Mouse (Mus musculus) heart, postnatal 0 days (tissue): Measurements from ENCODE around the gene Rabepk.

Experiments used
- CTCF ChIP-seq: IDR thresholded peaks from 2 replicates; pipeline ENCODE4 v1.5.1; 2016; ENCODE audit warnings: antibody characterized with exemption, control low read depth, low read depth
- EP300 ChIP-seq: IDR thresholded peaks from 2 replicates; pipeline ENCODE4 v1.6.1; 2016; ENCODE audit warnings: antibody characterized with exemption, low read depth

GRCm38 (mm10) chr2:34762174-34762573, 37.5 kb downstream of the Rabepk start:
- TF ChIP-seq CTCF (no peak), EP300 (no peak)
